Mouse (Mus musculus) neural tube, embryonic 14.5 days (tissue): ENCODE measurements around the gene Rabgap1l. TPM values are rescaled to one million over a fixed set of nuclear protein-coding genes. Genes with fewer than 3 reads are reported as not detected.
A peak's percentile ranks its signal among the peaks of the same experiment; 100 is the strongest.

Experiments
- ATAC-seq: fragments of 200-750 bp; cut with Nextera tagmentation; 2 replicates; pipeline ENCODE4 v1.8.0; 2017; ENCODE audit warnings: low read depth, mild to moderate bottlenecking, moderate TSS enrichment, moderate library complexity
- H3K27ac ChIP-seq: fragments of 300-500 bp; sonication (generic); 2 replicates; pipeline ENCODE4 v1.5.1; 2014; ENCODE audit warnings: low read depth, mild to moderate bottlenecking, control low read depth, low read length, moderate library complexity, mixed read lengths
- H3K27me3 ChIP-seq: fragments of 300-500 bp; sonication (generic); 2 replicates; pipeline ENCODE4 v1.6.1; 2014; ENCODE audit warnings: low read length; ENCODE audit not compliant: control insufficient read depth, insufficient read depth
- H3K36me3 ChIP-seq: fragments of 300-500 bp; sonication (generic); 2 replicates; pipeline ENCODE4 v1.6.1; 2014; ENCODE audit warnings: low read length, mixed read lengths; ENCODE audit not compliant: control insufficient read depth, insufficient read depth
- H3K4me1 ChIP-seq: fragments of 300-500 bp; sonication (generic); 2 replicates; pipeline ENCODE4 v1.6.1; 2014; ENCODE audit warnings: low read length; ENCODE audit not compliant: control insufficient read depth, insufficient read depth
- H3K4me2 ChIP-seq: fragments of 300-500 bp; sonication (generic); 2 replicates; pipeline ENCODE4 v1.6.1; 2014; ENCODE audit warnings: mild to moderate bottlenecking, low read depth, low read length, control low read depth
- H3K4me3 ChIP-seq: fragments of 300-500 bp; sonication (generic); 2 replicates; pipeline ENCODE4 v1.5.1; 2014; ENCODE audit warnings: low read depth, low read length, control low read depth, mixed read lengths
- H3K9ac ChIP-seq: fragments of 300-500 bp; sonication (generic); replicated peaks from 2 replicates; pipeline ENCODE4 v1.6.1; 2014; ENCODE audit warnings: low read depth, mild to moderate bottlenecking, control low read depth, low read length, mixed read lengths
- H3K9me3 ChIP-seq: fragments of 300-500 bp; sonication (generic); 2 replicates; pipeline ENCODE4 v1.6.1; 2016; ENCODE audit warnings: low read length; ENCODE audit not compliant: control insufficient read depth
- WGBS: fragments of 180-500 bp; shearing (Covaris S2); extraction: QIAGEN DNeasy Blood & Tissue Kit; methylation state at CpG from one replicate; pipeline ENCODE4 v1.1.7; 2014; 5-methylcytosine and 5-hydroxymethylcytosine counted together
- polyA plus RNA-seq: library from polyadenylated mRNA; unstranded; fragments of >200 nt; fragmentation: Nextera tagmentation; extraction: Ambion mirVana; gene quantifications from 2 replicates; pipeline ENCODE4 v1.2.1, GENCODE M21; 2014

The Rabgap1l gene
- polyA plus RNA-seq, 1 experiment from 2014 or later, result 61.3 TPM

GRCm38 (mm10) chr1:160561381-160561780, 231.6 kb downstream of the Rabgap1l start:
- no peaks in the 10 kb centered on the region for H3K36me3 ChIP-seq
- 69% methylated on average over 1 of the region's 1 CpGs for WGBS
- no peak overlapping the region for H3K27ac ChIP-seq
- H3K4me2 ChIP-seq, result no peak overlapping the region
- no peaks in the 10 kb centered on the region for H3K9me3 ChIP-seq
- H3K4me3 ChIP-seq, result no peak overlapping the region
- no peak for ATAC-seq
- no peaks in the 10 kb centered on the region for H3K4me1 ChIP-seq
- H3K27me3 ChIP-seq, result no peaks in the 10 kb centered on the region
- no peak overlapping the region for H3K9ac ChIP-seq

GRCm38 (mm10) chr1:160550636-160551035, 242.4 kb downstream of the Rabgap1l start:
- no peaks in the 10 kb centered on the region for H3K9me3 ChIP-seq
- H3K27me3 ChIP-seq, result no peaks in the 10 kb centered on the region
- no peak overlapping the region for H3K4me2 ChIP-seq
- 89% methylated on average over 1 of the region's 1 CpGs for WGBS
- no peak overlapping the region for H3K9ac ChIP-seq
- H3K4me3 ChIP-seq, result no peak overlapping the region
- no peaks in the 10 kb centered on the region for H3K4me1 ChIP-seq
- H3K36me3 ChIP-seq, result no peaks in the 10 kb centered on the region
- no peak overlapping the region for H3K27ac ChIP-seq
- no peak for ATAC-seq

GRCm38 (mm10) chr1:160547934-160548876, 244.8 kb downstream of the Rabgap1l start:
- Histone ChIP-seq H3K27me3 (no peaks in the 10 kb centered on the region), H3K27ac (peak overlapping the region; percentile 13; the same call in 1 of the 2 replicates), H3K36me3 (no peaks in the 10 kb centered on the region), H3K4me2 (no peak overlapping the region), H3K4me3 (no peak overlapping the region), H3K4me1 (no peaks in the 10 kb centered on the region), H3K9ac (no peak overlapping the region), H3K9me3 (no peaks in the 10 kb centered on the region)
- peak; percentile 28; the same call in 1 of the 2 replicates for ATAC-seq
- whole genome bisulfite sequencing, result 34% methylated on average over 4 of the region's 4 CpGs

GRCm38 (mm10) chr1:160535649-160536048, 257.4 kb downstream of the Rabgap1l start:
- H3K4me3 ChIP-seq, result no peak overlapping the region

GRCm38 (mm10) chr1:160534571-160535335, 258.3 kb downstream of the Rabgap1l start:
- peak; percentile 85 for ATAC-seq
- no peak overlapping the region for H3K9ac ChIP-seq
- WGBS, result 40% methylated on average over 2 of the region's 2 CpGs
- H3K4me3 ChIP-seq, result no peak overlapping the region
- H3K36me3 ChIP-seq, result no peaks in the 10 kb centered on the region
- H3K4me2 ChIP-seq, result no peak overlapping the region
- peak overlapping the region; percentile 61; the same call in 1 of the 2 replicates for H3K27ac ChIP-seq
- no peaks in the 10 kb centered on the region for H3K27me3 ChIP-seq
- peaks cover 4% of the 10 kb centered on the region; the same call in 1 of the 2 replicates for H3K4me1 ChIP-seq
- no peaks in the 10 kb centered on the region for H3K9me3 ChIP-seq

More at GRCm38 (mm10) chr1:160535649-160536048, 257.4 kb downstream of the Rabgap1l start:
- 71% methylated on average over 8 of the region's 8 CpGs for WGBS
- Histone ChIP-seq H3K4me1 (peaks cover 4% of the 10 kb centered on the region; the same call in 1 of the 2 replicates), H3K4me2 (no peak overlapping the region), H3K9me3 (no peaks in the 10 kb centered on the region), H3K36me3 (no peaks in the 10 kb centered on the region), H3K9ac (no peak overlapping the region), H3K27ac (peak overlapping the region; percentile 63), H3K27me3 (no peaks in the 10 kb centered on the region)
- no peak for ATAC-seq

GRCm38 (mm10) chr1:160533209-160533820, 259.7 kb downstream of the Rabgap1l start:
- H3K27ac ChIP-seq, result no peak overlapping the region
- H3K4me1 ChIP-seq, result peaks cover 4% of the 10 kb centered on the region; the same call in 1 of the 2 replicates
- H3K36me3 ChIP-seq, result no peaks in the 10 kb centered on the region
- H3K4me2 ChIP-seq, result no peak overlapping the region
- 47% methylated on average over 6 of the region's 6 CpGs for WGBS
- peak; percentile 29; the same call in 1 of the 2 replicates for ATAC-seq
- H3K27me3 ChIP-seq, result no peaks in the 10 kb centered on the region
- no peaks in the 10 kb centered on the region for H3K9me3 ChIP-seq
- no peak overlapping the region for H3K9ac ChIP-seq
- H3K4me3 ChIP-seq, result no peak overlapping the region

GRCm38 (mm10) chr1:160531402-160531801, 261.6 kb downstream of the Rabgap1l start:
- Histone ChIP-seq H3K4me1 (peaks cover 4% of the 10 kb centered on the region; the same call in 1 of the 2 replicates), H3K9ac (no peak overlapping the region), H3K4me2 (no peak overlapping the region), H3K36me3 (no peaks in the 10 kb centered on the region), H3K9me3 (no peaks in the 10 kb centered on the region), H3K4me3 (no peak overlapping the region), H3K27me3 (no peaks in the 10 kb centered on the region), H3K27ac (no peak overlapping the region)
- ATAC-seq, result peak; percentile 88
- 24% methylated on average over 5 of the region's 5 CpGs for whole genome bisulfite sequencing

GRCm38 (mm10) chr1:160521918-160522317, 271.1 kb downstream of the Rabgap1l start:
- no peak overlapping the region for H3K4me2 ChIP-seq
- ATAC-seq, result no peak
- H3K4me3 ChIP-seq, result no peak overlapping the region
- 91% methylated on average over 3 of the region's 3 CpGs for WGBS
- no peaks in the 10 kb centered on the region for H3K9me3 ChIP-seq
- H3K27me3 ChIP-seq, result no peaks in the 10 kb centered on the region
- H3K36me3 ChIP-seq, result no peaks in the 10 kb centered on the region
- no peak overlapping the region for H3K27ac ChIP-seq
- no peak overlapping the region for H3K9ac ChIP-seq
- no peaks in the 10 kb centered on the region for H3K4me1 ChIP-seq
